Mouse (Mus musculus) embryonic fibroblast, embryonic 13.5 days (primary cell): Measurements from ENCODE around the gene Camk1.

ENCODE experiments used
- CTCF ChIP-seq: IDR thresholded peaks from 2 replicates; pipeline ENCODE4 v1.5.1; 2011; ENCODE audit warnings: mild to moderate bottlenecking, control low read depth, low read length, moderate library complexity, borderline replicate concordance; ENCODE audit not compliant: insufficient read depth
- POLR2A ChIP-seq: IDR thresholded peaks from 2 replicates; pipeline ENCODE4 v1.6.1; 2011; ENCODE audit warnings: low read depth, mild to moderate bottlenecking, control low read depth, low read length, moderate library complexity

DNA sequence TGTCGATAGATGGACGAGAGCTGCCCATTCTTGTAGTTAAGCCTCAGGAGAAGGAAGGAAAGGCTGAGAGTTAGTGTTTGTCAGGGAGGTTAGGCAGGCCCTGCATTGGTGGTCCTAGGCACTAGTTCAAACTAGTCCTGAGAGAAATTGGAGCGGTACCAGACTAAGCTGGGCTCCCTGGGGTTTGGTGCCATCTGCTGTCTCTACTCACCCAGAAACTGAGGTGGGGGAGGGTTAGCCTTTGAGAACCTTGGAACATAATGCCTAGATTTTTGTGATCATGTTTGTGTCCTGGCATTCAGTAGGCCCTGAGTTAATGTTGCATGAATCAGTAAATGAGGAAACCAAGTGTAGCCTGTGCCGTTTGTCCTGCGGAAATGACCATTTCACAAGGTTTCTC is 35.6 kb downstream of the Camk1 start:
- TF ChIP-seq POLR2A (no peak), CTCF (no peak)
